Mouse (Mus musculus) yolk sac, embryonic 10.5 days (tissue): Measurements from ENCODE around the gene Gm21994.
A peak's percentile ranks its signal among the peaks of the same experiment; 100 is the strongest.
"Not testable (repeated sequence)": the region's sequence is repeated elsewhere in the genome, so short reads cannot be mapped to it uniquely, and the experiment has no call there.

ENCODE experiments used
- DNase-seq: peaks from one replicate; pipeline ENCODE4 v3.0.0-alpha.2; 2017; ENCODE audit warnings: low spot score

Gene Gm21994

DNA sequence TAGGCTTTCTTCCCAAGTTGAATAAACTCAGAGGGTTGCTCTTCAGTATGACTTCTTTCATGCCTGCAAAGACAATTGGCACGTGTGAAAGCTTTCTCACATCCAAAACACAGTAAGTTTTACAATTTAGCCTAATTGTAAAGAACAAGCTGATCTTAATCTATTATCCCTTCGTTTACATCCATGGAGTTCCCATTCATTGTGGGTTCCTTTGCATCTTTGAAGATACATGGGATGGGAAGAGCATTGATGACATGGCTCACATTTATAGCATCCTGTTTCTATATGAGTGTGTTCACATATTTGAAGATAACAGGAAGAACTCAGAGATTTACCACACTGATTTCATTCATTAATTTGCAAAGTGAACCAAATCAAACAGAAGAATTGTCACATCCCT is at the start of gene Gm21994:
TSS of gene Gm21994 (minus strand) at position 101 of the 400 bp plus-strand sequence.
- not testable (repeated sequence) for DNase-seq

DNA sequence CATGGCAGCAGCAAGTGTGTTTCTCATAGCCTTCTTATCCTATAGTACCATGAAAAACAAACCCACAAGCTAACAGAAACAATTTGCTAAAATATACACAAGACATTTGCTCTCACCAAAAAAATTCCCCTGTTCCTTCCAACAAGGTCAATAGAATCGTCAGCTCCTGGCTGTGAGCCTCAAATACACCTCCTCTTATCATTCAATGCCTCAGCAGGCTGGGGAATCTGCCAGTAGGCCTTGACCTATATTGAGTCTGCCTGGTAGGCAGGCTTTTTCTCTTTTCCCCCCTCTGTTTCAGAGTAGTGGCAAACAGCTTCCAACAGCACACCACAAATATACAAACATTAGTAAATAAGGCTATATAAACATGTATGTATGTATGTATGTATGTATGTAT is 43.7 kb upstream of the Gm21994 start:
- no peak for DNase-seq

DNA sequence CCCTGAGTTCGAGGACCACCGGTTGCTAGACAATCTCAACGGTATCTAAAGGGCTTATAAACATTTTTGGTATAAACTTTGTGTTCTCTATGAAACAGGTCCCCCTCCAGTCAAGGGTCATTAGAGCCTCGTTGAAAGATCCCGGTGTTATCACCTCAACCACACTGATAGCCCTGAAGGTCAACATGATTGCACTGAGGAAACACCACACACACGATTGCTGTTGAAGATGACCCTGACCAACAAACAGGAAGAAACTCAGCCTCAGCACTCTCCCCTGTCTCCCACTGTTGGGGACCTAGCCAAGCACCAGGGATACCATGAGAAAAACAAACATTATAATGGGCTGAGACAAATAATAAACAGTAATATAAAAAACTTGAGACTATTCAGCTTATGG is 38.3 kb upstream of the Gm21994 start:
- no peak for DNase-seq

DNA sequence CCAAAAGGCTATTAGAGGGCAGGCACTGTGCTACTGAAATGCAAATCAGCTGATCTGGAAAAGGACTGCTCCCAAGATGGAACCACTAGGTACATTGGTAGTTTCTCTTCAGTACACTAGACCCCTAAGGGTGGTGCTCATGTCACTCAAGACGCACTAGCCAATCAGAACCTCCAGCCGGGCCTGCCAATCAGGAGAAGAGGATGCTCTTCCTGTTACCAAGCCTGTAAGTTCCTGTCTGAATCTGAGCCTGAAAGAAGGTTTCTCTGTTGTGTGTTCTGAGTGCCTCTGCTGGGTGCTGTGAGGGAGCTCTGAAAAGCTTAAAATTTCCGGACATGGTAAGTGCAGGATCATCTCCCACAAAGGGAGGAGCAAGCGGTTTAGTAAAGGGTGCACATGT is 1.9 kb upstream of the Gm21994 start, which contains the start of gene Gm14124:
TSS of gene Gm14124 (plus strand) at position 227 of the 400 bp plus-strand sequence.
- not testable (repeated sequence) for DNase-seq

DNA sequence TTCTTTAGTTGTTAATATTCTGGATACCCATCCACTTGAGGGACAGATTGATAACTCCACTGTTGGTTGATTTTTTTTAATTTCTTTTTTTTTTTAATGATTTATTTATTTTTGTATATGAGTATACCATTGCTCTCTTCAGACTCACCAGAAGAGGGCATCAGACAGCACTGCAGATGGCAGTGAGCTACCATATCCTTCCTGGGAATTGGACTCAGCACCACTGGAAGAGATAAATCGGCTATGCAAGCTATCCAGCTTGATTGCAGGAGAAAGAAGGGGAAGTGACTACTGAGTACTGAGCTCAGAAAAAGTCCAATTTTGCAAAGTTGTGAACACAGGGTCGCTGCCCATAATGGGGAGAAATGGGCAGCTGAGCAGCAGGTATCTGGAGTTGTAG is 1.5 kb upstream of the Gm21994 start:
- DNase-seq = not testable (repeated sequence)

DNA sequence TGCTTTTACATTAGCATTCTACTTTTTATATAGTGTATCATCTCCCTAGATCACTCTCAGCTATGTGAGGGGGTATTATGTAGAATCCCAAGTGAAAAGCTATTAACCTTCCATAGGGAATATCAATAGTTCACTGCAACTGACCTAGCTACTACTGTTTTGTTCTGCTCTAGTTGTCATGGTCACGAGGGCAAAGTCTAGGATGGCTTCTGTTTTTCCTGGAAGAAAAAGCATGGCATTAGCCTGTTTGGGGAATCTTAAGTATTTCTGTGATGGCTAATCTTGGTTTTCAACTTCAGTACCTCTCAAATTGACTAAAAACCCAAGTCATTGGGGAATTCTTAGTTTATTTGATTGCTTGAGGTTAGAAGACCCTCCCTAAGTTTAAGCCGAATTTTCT is 12.2 kb downstream of the Gm21994 start:
- no peak for DNase-seq

DNA sequence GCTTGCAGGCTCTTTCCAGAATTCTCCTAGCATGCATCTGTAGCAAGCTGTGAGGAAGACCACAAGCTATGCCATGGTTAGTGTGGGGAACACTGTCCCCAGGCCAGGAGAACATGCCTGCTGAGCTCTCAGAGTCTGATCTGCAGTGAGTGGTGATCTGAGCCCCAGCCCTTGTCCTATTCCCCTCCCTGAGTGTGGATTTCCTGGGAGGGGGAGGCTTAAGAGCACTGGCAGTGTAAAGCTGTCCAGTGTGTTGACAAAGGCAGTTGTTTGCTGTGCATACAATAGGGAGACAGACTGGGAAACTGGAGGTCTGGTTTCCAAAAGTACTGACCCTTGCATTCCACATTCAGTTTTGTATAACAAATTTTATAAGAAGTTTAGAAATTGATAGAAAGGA is 32.1 kb downstream of the Gm21994 start:
- DNase-seq = not testable (repeated sequence)

DNA sequence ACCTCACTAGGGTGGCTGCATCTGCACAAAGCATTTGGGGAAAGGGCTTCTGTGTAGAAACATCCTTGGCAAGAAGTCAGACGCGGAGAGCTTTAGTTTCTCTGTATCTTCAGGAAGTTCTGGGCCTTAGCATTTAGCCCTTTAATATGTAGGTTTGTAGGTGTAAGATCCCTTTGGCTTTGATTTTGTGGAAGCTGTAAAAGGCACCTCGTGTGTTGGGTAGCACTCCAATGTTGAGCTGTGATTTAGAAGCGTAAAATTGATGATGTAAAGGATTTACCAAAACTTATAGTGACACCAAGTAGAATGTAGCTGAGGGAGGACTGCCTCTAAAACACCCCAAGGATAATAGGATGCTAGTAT is 37.0 kb downstream of the Gm21994 start:
- not testable (repeated sequence) for DNase-seq

DNA sequence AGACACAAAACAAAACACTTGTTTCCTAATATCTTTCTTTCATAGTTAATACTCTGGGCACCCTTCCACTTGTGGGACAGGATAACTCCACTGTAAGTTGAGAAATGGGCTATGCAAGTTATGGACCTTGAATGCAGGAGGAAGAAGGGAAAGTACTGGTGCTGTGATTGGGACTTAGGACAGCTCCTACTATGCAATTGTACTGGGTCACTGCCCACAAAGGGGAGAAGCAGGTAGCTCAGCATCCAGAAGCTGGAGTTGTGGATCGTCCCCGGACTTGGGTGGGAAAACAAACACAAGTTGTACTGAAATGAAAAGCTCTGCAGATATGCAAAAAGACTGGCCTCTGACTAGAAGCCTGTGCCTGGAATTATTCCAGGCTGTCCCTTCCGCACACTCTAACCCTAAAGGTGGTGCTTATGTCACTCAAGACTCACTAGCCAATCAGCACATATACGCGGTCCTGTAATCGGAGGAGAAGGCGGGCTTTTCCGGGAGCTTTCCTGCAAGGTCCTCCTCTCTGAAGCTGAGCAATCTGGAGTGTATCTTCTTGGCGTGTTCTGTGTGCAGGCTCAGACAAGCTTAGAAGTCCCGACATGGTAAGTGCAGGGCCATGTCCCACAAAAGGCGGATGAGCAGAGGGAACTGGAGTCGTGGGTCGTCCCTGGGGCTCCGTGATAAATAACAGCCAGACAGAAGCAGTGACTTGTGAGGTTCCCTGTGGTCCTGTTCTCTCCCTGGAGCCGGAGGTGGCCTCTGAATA is 37.6 kb downstream of the Gm21994 start, which contains the start of gene Zfp937:
TSS of gene Zfp937 (plus strand) at position 474 of the 763 bp plus-strand sequence.
- DNase-seq = peak; percentile 62
